Mouse (Mus musculus): ENCODE measurements around the gene Kcnj6. TPM values are rescaled to one million over a fixed set of nuclear protein-coding genes. Genes with fewer than 3 reads are reported as not detected.
"Not testable (repeated sequence)": the region's sequence is repeated elsewhere in the genome, so short reads cannot be mapped to it uniquely, and the experiment has no call there.

Gene Kcnj6
- polyA plus RNA-seq, 1 experiment = not detected

- H3K4me2 ChIP-seq (ENCODE audit: low read depth) = no peak overlapping the region
- no peaks in the 10 kb centered on the region for H3K36me3 ChIP-seq (ENCODE audit: control insufficient read depth, insufficient read depth)
- TF ChIP-seq SRF (IDR thresholded peaks at IDR 0.05; ENCODE audit: control insufficient read depth, insufficient read length, low read depth) (no peak), MAX (IDR thresholded peaks at IDR 0.05; ENCODE audit: low read depth) (no peak), MYOD1 (IDR thresholded peaks at IDR 0.05; ENCODE audit: control insufficient read depth in 1 of 3, insufficient read length in 2 of 3, low read depth in 2 of 3) (no peak), POLR2A (IDR thresholded peaks at IDR 0.05; ENCODE audit: insufficient read length, low read depth) (no peak), MYOG (IDR thresholded peaks at IDR 0.05; ENCODE audit: control insufficient read depth in 1 of 3, insufficient read depth in 1 of 3, insufficient read length in 2 of 3, low read depth in 2 of 3) (no peak), CEBPB (IDR thresholded peaks at IDR 0.05; ENCODE audit: insufficient read depth, poor library complexity, severe bottlenecking) (no peak), TCF12 (IDR thresholded peaks at IDR 0.05; ENCODE audit: insufficient read depth, poor library complexity, severe bottlenecking) (no peak), REST (IDR thresholded peaks at IDR 0.05; ENCODE audit: insufficient read depth, insufficient read length) (no peak), POLR2AphosphoS2 (IDR thresholded peaks at IDR 0.05; ENCODE audit: insufficient read length, low read depth) (no peak), E2F4 (IDR thresholded peaks at IDR 0.05; ENCODE audit: insufficient read depth) (no peak), USF1 (IDR thresholded peaks at IDR 0.05; ENCODE audit: low read depth) (no peak), TCF3 (IDR thresholded peaks at IDR 0.05; ENCODE audit: insufficient read length, low read depth) (no peak)
- H3K27me3 ChIP-seq (ENCODE audit: control insufficient read depth, insufficient read depth, insufficient read length) = peaks cover 7% of the 10 kb centered on the region
- H3K79me2 ChIP-seq (ENCODE audit: control insufficient read depth, insufficient read depth) = no peaks in the 10 kb centered on the region
- H3ac ChIP-seq (ENCODE audit: control insufficient read depth, insufficient read length) = no peak overlapping the region
- no peak overlapping the region for H3K4me3 ChIP-seq
These were observed 175.9 kb downstream of the Kcnj6 start for GRCm38 (mm10) chr16:94821610-94822009.

- Histone ChIP-seq H3K4me3 (no peak overlapping the region), H3K27me3 (ENCODE audit: control insufficient read depth, insufficient read depth, insufficient read length) (no peaks in the 10 kb centered on the region), H3ac (ENCODE audit: control insufficient read depth, insufficient read length) (no peak overlapping the region), H3K79me2 (ENCODE audit: control insufficient read depth, insufficient read depth) (no peaks in the 10 kb centered on the region), H3K4me2 (ENCODE audit: low read depth) (no peak overlapping the region), H3K36me3 (ENCODE audit: control insufficient read depth, insufficient read depth) (no peaks in the 10 kb centered on the region)
- TF ChIP-seq SRF (IDR thresholded peaks at IDR 0.05; ENCODE audit: control insufficient read depth, insufficient read length, low read depth) = no peak
- TF ChIP-seq TCF3 (IDR thresholded peaks at IDR 0.05; ENCODE audit: insufficient read length, low read depth) = no peak
- TF ChIP-seq POLR2A (IDR thresholded peaks at IDR 0.05; ENCODE audit: insufficient read length, low read depth) = no peak
- TF ChIP-seq USF1 (IDR thresholded peaks at IDR 0.05; ENCODE audit: low read depth) = no peak
- no peak for TF ChIP-seq MAX (IDR thresholded peaks at IDR 0.05; ENCODE audit: low read depth)
- no peak for TF ChIP-seq REST (IDR thresholded peaks at IDR 0.05; ENCODE audit: insufficient read depth, insufficient read length)
- TF ChIP-seq MYOD1 (IDR thresholded peaks at IDR 0.05; ENCODE audit: control insufficient read depth in 1 of 3, insufficient read length in 2 of 3, low read depth in 2 of 3) = no peak
- no peak for TF ChIP-seq E2F4 (IDR thresholded peaks at IDR 0.05; ENCODE audit: insufficient read depth)
- no peak for TF ChIP-seq CEBPB (IDR thresholded peaks at IDR 0.05; ENCODE audit: insufficient read depth, poor library complexity, severe bottlenecking)
- no peak for TF ChIP-seq POLR2AphosphoS2 (IDR thresholded peaks at IDR 0.05; ENCODE audit: insufficient read length, low read depth)
- TF ChIP-seq MYOG (IDR thresholded peaks at IDR 0.05; ENCODE audit: control insufficient read depth in 1 of 3, insufficient read depth in 1 of 3, insufficient read length in 2 of 3, low read depth in 2 of 3) = no peak
- no peak for TF ChIP-seq TCF12 (IDR thresholded peaks at IDR 0.05; ENCODE audit: insufficient read depth, poor library complexity, severe bottlenecking)
These were observed 181.1 kb downstream of the Kcnj6 start for GRCm38 (mm10) chr16:94816391-94816790.

GRCm38 (mm10) chr16:94815891-94816290, 181.6 kb downstream of the Kcnj6 start:
- H3K79me2 ChIP-seq (ENCODE audit: control insufficient read depth, insufficient read depth) = no peaks in the 10 kb centered on the region
- H3K4me2 ChIP-seq (ENCODE audit: low read depth) = no peak overlapping the region
- no peaks in the 10 kb centered on the region for H3K27me3 ChIP-seq (ENCODE audit: control insufficient read depth, insufficient read depth, insufficient read length)

GRCm38 (mm10) chr16:94809286-94809685, 188.2 kb downstream of the Kcnj6 start:
- not testable (repeated sequence) for H3K4me2 ChIP-seq (ENCODE audit: low read depth); H3ac ChIP-seq (ENCODE audit: control insufficient read depth, insufficient read length); H3K4me3 ChIP-seq; H3K36me3 ChIP-seq (ENCODE audit: control insufficient read depth, insufficient read depth); H3K27me3 ChIP-seq (ENCODE audit: control insufficient read depth, insufficient read depth, insufficient read length); H3K79me2 ChIP-seq (ENCODE audit: control insufficient read depth, insufficient read depth)

More at GRCm38 (mm10) chr16:94815891-94816290, 181.6 kb downstream of the Kcnj6 start:
- TF ChIP-seq TCF3 (IDR thresholded peaks at IDR 0.05; ENCODE audit: insufficient read length, low read depth) (no peak), USF1 (IDR thresholded peaks at IDR 0.05; ENCODE audit: low read depth) (no peak), CEBPB (IDR thresholded peaks at IDR 0.05; ENCODE audit: insufficient read depth, poor library complexity, severe bottlenecking) (no peak), MYOD1 (IDR thresholded peaks at IDR 0.05; ENCODE audit: control insufficient read depth in 1 of 3, insufficient read length in 2 of 3, low read depth in 2 of 3) (no peak), REST (IDR thresholded peaks at IDR 0.05; ENCODE audit: insufficient read depth, insufficient read length) (no peak), SRF (IDR thresholded peaks at IDR 0.05; ENCODE audit: control insufficient read depth, insufficient read length, low read depth) (no peak), E2F4 (IDR thresholded peaks at IDR 0.05; ENCODE audit: insufficient read depth) (no peak), POLR2A (IDR thresholded peaks at IDR 0.05; ENCODE audit: insufficient read length, low read depth) (no peak), POLR2AphosphoS2 (IDR thresholded peaks at IDR 0.05; ENCODE audit: insufficient read length, low read depth) (no peak), MAX (IDR thresholded peaks at IDR 0.05; ENCODE audit: low read depth) (no peak)
- Histone ChIP-seq H3K4me3 (no peak overlapping the region), H3ac (ENCODE audit: control insufficient read depth, insufficient read length) (no peak overlapping the region), H3K36me3 (ENCODE audit: control insufficient read depth, insufficient read depth) (no peaks in the 10 kb centered on the region)

- H3K4me2 ChIP-seq (ENCODE audit: low read depth) = no peak overlapping the region
- TF ChIP-seq MYOD1 (IDR thresholded peaks at IDR 0.05; ENCODE audit: control insufficient read depth in 1 of 3, insufficient read length in 2 of 3, low read depth in 2 of 3) (no peak), CEBPB (IDR thresholded peaks at IDR 0.05; ENCODE audit: insufficient read depth, poor library complexity, severe bottlenecking) (no peak), TCF3 (IDR thresholded peaks at IDR 0.05; ENCODE audit: insufficient read length, low read depth) (no peak), USF1 (IDR thresholded peaks at IDR 0.05; ENCODE audit: low read depth) (no peak), POLR2AphosphoS2 (IDR thresholded peaks at IDR 0.05; ENCODE audit: insufficient read length, low read depth) (no peak), POLR2A (IDR thresholded peaks at IDR 0.05; ENCODE audit: insufficient read length, low read depth) (no peak), MAX (IDR thresholded peaks at IDR 0.05; ENCODE audit: low read depth) (no peak), E2F4 (IDR thresholded peaks at IDR 0.05; ENCODE audit: insufficient read depth) (no peak), TCF12 (IDR thresholded peaks at IDR 0.05; ENCODE audit: insufficient read depth, poor library complexity, severe bottlenecking) (no peak), SRF (IDR thresholded peaks at IDR 0.05; ENCODE audit: control insufficient read depth, insufficient read length, low read depth) (no peak), MYOG (IDR thresholded peaks at IDR 0.05; ENCODE audit: control insufficient read depth in 1 of 3, insufficient read depth in 1 of 3, insufficient read length in 2 of 3, low read depth in 2 of 3) (no peak), REST (IDR thresholded peaks at IDR 0.05; ENCODE audit: insufficient read depth, insufficient read length) (no peak)
- no peak overlapping the region for H3K4me3 ChIP-seq
- peaks cover 7% of the 10 kb centered on the region for H3K27me3 ChIP-seq (ENCODE audit: control insufficient read depth, insufficient read depth, insufficient read length)
- H3K36me3 ChIP-seq (ENCODE audit: control insufficient read depth, insufficient read depth) = no peaks in the 10 kb centered on the region
- no peaks in the 10 kb centered on the region for H3K79me2 ChIP-seq (ENCODE audit: control insufficient read depth, insufficient read depth)
- H3ac ChIP-seq (ENCODE audit: control insufficient read depth, insufficient read length) = no peak overlapping the region
These were observed 199.3 kb downstream of the Kcnj6 start for GRCm38 (mm10) chr16:94798241-94798640.

Measured in myocyte (in vitro differentiated cells).